Mouse (Mus musculus) frontal cortex, adult 2 months (tissue): ENCODE data around the gene Sod2. TPM values are rescaled to one million over a fixed set of nuclear protein-coding genes. Genes with fewer than 3 reads are reported as not detected.
A peak's percentile ranks its signal among the peaks of the same experiment; 100 is the strongest.
"Not testable (repeated sequence)": the region's sequence is repeated elsewhere in the genome, so short reads cannot be mapped to it uniquely, and the experiment has no call there.

Experiments used
- DNase-seq, 2 experiments: peaks; one replicate each; pipeline ENCODE4 v3.0.0; 2022; ENCODE audit warnings: low spot score in 1 of 2; ENCODE audit errors: extremely low spot score in 1 of 2
- polyA plus RNA-seq: library from polyadenylated mRNA; depleted of rRNA; stranded (reverse); fragments of >200 nt; gene quantifications from 2 replicates; pipeline ENCODE4 v1.2.3, GENCODE M21; 2012; rRNA removed

The Sod2 gene
- polyA plus RNA-seq = 261 and 282 TPM in 2 replicates

DNA sequence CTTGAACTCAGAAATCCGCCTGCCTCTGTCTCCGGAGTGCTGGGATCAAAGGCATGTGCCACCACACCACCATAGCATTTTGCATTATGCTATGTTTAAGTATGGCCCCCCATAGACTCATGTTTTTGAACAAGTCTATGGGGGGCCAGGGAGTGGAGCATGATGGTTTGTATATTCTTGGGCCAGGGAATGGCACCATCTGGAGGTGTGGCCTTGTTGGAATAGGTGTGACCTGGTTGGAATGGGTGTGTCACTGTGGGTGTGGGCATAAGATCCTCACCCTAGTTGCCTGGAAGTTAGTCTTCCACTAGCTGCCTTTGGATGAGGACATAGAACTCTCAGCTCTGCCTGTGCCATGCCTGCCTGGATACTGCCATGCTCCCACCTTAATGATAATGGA is at the start of gene Sod2:
Gene Sod2, plus strand, starts transcription at position 301 of the 400 bp plus-strand sequence.
- not testable (repeated sequence) for DNase-seq

DNA sequence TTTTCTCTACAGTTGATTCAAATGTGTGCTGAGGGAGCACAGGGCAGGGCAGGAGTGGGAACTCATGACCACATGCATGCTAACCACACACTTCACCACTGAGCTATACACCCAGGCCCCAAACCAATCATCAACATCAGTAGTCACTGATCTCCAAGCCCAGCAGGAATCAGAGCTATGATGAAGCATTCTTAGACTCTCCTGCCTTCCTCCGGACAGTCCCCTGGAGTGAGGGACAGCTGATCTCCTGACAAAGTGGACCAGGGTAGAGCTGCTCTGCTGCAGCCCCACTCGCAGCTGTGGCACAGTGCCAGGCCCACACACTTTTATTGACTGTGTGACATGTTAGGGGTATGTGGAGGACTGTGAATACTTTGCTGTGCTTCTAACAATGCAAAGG is 47.3 kb upstream of the Sod2 start:
- DNase-seq = not testable (repeated sequence)

DNA sequence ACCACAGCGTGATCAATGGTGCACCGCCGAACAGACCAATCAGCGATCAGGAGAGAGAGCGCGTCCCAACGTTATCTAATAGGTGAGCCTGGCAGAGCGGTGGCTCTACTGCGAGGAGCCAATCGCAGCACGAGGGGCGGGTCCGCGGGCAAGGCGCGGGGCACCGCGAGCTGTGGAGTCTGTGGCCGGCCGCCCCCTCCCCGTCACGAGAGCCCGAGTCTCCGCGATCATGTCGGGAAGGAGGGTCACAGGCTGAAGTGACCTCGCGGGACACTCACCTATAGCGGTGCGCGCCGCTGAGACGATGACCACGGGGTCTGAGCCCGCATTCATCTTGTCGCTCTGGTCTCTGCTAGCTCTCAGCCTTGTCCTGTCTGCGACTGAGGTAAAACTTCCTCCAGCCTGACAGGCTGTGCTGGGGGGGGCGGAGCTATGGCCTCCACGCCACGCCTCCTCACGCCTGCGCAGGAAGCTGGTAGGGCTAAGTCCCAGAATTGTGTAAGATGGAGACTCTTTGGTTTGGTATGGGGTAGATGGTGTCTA is 46.2 kb upstream of the Sod2 start, which contains the start of gene Acat2:
Gene Acat2, minus strand, starts transcription at position 417 of the 543 bp plus-strand sequence.
- peak; percentile 90 to 95 for DNase-seq

DNA sequence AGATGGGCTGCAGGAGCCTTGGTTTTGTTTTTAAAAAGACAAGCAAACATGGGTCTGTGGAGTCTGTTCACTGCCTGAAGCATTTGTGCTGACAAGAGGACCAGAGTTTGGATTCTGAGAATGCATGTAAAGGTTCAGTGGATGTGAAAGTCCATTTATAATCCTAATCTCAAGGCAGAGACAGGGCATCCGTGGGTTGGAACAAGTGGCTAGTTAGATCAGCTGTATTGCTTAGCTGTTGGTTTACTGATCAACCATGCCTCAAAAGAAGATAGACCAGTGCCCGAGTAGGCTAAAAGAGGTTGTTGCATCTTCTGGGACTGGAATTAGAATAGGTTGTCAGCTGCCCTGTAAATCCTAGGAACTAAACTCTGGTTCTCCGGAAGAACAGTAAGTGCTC is 43.2 kb upstream of the Sod2 start:
- no peak for DNase-seq

DNA sequence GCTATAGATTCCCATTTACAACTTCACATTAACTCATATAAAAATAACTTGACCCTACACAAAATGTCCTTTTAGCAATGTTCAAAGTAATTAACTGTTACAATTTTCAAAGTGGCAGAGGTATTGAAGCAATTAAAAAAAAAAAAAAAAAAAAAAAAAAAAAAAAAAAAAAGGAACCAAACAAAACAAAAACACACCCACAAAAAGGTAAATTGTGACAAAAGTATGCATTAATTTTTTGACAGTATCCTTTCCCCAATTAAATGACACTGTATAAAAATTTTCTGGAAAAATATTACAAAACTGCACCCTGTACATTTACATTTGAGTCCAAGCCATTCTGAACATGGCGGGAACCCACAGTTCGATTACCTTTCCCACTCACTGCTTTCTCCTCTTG is 39.5 kb upstream of the Sod2 start:
- no peak for DNase-seq

DNA sequence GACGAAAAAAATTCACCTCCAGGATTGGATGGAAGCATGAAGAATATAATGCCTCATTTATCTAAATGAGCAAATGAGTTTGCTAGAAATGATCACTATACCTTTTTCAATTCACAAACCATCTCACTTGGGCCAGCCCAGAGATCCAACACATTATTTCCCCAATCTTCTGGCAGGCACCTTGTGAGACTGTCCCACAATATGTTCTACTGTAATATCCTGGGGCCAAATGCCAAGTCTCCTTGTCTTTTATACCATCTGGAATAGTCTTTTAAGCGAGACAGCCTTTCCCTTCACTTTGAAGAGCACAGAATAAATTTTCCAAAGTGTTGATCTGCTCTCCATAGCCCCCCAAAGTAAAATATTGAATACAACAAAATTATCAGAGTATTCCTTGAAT is 32.8 kb upstream of the Sod2 start:
- DNase-seq = no peak

DNA sequence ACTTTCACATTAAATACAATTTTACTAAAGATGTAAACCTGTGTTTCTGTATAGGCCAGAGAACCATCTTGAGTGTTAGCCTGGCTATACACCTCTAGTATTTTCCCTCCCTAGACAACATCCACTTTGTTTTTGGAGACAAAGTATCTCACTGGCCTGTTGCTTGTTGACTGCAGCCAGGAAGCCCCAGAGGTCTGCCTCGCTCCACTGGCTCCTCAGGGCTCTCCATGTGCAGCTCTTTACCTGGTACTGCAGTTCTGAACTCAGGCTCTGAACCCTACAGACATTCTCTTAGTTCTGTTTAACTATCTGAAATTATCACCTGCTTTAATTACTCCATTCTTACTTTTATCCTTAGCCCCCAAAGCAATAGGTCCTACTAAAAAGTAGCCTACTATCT is 28.1 kb upstream of the Sod2 start:
- DNase-seq = no peak

DNA sequence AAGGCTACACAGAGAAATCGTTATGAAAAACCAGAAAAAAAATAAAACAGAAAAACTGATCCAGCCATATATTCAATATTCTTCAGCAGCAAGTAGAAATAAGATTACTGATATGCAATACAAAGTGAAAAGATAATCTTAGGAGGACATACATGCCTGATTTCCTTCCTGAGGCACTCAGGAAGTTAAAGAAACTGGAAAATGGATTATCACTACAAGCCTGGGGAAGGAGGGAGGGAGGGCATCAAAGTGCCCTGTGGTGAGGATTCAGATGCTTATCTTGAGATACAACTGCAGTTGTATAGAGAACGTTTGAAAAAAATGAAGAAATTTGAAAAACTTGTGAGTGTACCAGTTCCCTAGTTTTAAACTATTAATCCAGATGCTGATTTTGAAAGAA is 22.7 kb upstream of the Sod2 start:
- DNase-seq = no peak

DNA sequence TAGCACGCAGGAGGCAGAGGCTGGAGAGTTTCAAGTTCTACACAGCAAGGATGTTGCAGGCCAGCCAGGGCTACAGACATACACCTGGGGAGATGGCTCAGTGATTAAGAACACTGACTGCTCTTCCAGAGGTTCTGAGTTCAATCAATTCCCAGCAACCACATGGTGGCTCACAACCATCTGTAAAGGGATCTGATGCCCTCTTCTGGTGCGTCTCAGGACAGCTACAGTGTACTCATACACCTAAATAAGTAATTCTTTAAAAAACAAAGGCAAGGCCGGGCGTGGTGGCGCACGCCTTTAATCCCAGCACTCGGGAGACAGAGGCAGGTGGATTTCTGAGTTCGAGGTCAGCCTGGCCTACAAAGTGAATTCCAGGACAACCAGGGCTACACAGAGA is 18.6 kb upstream of the Sod2 start:
- not testable (repeated sequence) for DNase-seq

DNA sequence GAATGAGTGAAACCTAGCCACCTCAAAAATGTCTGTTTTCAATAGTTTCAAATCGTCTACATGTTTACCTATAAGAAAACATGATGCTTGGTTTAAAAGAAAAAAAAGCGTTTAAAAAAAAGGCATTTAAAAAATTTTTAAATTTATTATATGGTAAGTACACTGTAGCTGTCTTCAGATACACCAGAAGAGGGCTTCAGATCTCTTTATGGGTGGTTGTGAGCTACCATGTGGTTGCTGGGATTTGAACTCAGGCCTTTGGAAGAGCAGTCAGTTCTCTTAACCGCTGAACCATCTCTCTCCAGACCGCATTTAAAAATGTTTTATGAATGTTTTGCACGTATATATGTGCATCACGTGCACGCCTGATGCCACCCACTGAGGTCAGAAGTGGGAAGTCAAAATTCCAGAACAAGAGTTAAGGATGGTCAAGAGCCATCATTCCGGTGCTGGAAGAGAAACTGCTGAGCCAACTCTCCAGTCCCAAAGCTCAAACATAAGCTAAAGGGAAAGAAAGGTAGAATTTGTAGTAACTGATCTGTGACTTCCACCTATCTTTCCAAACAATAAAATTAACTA is 16.0 kb upstream of the Sod2 start:
- no peak for DNase-seq

DNA sequence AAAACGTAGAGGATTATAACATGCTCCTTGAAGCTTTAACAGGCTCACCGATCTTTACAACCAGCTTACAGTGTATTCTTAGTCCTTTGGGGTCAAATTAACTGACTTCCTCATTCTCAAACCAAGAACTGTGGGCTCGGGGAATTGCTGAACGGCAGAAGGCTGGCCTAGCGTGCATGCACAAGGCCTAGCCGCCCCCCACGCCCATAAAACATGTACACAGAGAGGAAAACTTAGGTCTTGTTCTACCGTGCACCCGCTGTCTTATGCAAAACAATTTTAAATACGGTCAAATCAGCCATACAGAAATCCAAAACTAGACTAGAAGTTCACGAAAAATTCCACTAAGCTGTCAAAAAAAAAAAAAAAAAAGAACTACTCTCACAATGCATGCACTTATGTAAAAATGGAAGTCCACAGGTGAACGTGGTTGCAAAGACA is 15.4 kb upstream of the Sod2 start:
- no peak for DNase-seq

DNA sequence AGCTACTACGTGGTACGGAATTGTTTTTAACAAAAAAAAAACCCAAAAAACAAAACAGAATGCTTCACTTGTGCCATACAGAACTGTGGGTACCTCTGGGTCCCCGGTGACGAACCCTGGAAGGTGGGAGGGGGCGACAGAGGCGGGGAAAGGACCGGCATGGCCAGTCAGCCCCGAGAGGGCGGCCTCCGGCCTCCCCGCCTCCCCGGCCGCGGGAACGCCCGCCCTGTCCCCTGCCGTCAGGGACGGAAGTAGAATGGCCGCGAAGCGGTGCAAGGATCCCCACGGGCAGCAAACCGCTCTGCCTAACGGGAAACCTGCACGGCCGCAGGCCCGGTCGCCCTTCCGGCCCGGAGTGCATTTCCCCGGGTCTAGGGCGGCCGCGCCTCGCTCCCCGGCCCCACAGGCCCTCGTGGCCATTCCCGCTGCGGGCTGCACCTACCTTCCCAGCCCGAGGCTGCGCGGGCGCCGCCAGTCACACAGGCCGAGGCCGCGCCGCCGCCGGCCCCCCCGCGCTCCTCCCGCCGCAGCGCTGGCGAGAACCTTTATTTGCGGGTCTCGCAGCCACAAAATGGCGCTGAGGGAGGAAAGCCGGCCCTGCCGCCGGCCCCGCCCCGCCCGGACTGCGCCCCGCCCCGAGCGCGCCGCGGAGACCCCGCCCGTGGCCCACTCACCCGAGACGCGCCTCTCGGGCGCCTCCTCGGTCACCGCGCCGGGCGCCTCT is 14.8 kb upstream of the Sod2 start:
- peak; percentile 65 to 81 for DNase-seq

DNA sequence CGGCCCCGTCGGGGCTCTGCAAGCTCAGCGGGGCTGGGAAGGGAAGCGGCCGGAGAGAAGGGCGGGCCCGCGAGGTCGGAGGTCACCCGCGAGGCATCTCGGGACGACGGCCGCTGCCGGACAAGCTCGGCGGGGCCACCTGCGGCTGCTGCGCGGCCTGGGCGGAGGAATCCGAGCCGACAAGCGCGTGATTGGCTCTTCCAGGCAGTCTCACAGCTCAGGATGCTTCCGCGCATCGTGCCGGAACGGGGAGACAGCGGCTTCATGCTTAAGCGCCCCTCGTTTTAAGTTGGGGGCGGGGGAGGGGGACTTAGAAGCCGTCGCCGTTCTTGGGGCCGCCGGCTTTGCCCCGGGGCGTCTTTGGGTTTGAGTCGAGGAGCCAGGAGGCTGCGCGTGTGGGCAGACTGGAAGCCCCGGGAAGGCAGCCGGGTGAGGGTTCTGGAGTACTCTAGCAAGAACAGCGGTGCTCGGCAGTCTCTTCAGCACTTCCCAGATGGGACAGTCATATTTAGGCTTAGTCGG is 14.1 kb upstream of the Sod2 start:
- DNase-seq = peak; percentile 89 to 94

DNA sequence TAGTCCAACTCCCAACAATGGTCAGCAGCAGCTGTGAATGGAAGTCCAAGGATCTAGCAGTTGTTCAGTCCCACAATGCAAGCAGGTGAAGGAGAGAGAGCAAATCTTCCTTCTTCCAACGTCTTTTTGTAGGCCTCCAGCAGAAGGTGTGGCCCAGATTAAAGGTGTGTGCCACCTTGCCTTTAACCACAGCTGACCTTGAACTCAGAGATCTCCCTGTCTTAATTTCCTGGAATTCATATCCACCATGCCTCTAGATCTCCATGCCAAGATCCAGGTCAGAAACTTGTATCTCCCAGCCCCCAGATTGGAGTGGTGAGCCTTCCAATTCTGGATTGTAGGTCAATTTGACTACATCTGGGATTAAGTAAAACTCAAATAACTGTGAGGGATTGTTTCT is 12.6 kb upstream of the Sod2 start, which contains the start of gene Wtap:
Gene Wtap, minus strand, starts transcription at position 101 of the 400 bp plus-strand sequence.
- no peak for DNase-seq

DNA sequence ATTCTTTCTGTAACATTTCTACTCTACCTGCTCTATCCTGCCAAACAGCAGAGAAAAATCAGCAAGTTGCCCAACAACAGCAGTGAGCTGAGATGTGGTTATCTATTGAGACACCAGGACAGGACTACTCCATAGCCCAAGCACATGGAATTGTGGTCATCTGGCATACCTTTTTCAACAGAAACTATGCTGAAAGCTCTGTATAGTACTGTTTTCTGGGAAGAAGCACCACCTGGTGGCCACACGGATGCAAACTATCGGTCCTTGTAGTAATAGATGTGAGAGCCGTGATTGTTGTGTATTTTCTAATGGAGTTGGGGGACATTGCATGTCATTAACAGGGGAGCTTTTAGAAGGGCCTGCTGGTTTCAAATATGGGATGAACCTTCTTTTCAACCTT is 10.3 kb upstream of the Sod2 start:
- DNase-seq = peak in 1 of 2 experiments; percentile 77

DNA sequence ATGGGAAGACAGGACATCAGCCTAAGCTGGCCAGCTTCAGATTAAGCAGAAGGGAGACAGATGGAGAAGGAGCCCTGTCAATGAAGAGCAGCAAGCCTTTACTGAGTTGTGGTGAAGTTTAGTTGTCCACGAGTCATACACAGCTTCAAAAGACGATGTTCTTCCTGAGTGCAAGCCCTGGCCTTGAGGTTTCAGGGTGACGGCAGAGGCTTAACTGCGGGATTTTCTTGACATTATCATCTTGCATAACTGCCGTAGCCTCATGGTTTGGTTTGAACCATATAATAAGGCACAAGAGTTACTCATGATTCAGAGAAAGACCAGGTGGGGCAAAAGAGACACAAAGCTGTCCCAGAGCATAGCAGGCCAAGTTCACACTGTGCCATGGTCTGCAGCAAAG is 8.8 kb upstream of the Sod2 start:
- DNase-seq = no peak

DNA sequence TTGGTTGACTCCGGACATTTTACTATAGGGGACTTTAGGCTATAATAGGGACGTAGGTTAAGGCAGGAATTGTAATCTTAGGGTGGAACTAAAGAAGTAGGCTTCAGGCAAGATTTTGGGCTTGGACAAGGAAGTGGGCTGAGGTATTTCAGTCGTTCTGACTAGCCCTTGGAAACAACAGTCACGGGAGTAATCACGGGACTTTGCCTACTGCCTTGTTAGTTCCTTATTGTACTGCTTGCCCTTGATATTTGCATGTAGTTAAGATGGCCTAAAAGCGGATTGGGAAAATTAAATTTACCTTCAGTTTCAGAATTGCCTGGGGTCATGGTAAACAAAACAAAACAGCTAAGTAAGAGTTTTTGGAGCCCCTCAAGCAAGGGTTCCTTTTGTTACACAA is 7.6 kb upstream of the Sod2 start:
- DNase-seq = no peak

DNA sequence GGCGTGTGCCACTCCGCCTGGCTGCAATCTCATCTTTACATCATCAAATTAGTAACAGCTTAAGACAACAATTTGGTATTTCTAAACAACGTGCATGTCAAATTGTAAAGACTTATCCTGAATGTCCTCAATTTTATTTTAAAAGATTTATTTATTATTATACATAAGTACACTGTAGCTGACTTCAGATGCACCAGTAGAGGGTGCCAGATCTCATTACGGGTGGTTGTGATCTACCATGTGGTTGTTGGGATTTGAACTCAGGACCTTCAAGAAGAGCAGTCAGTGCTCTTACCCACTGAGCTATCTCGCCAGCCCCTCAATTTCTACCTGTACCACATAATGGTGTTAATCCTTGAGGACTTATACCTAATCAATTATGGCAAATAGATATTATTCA is 4.4 kb upstream of the Sod2 start:
- not testable (repeated sequence) for DNase-seq

DNA sequence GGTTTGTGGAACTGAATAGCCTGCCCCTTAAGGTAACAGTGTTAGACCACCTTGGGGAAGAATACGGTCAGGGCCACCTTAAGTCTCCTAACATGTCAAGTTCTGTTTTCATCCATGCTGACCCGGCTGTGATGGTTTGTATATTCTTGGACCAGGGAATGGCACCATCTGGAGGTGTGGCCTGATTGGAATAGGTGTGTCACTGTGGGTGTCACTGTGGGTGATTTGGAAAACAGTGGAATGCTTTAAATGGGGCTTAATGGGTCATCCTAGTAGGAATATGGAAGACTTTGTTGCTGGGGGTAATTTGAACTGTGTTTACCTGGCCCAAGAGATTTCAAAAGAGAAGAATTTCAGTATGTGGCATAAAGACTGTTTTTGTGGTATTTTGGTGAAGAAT is 2.2 kb upstream of the Sod2 start:
- DNase-seq = not testable (repeated sequence)

DNA sequence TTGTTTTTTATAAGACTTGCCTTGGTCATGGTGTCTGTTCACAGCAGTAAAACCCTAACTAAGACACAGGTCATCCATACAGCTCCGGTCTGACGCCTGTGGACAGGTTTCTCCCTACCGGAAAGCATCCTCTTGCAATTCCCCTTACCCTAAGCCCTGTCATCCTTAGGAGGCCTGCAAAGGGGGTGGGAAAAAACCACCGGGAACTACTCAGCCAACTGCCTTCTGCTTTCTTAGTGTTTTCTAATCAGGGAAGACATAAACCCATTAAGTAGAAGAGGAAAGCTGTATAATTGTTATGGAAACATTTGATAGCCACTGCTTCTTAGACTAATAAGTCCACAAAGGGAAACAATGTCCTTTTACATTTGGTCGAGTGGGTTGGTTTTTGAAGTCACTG is 338 bp downstream of the Sod2 start:
- DNase-seq = no peak

DNA sequence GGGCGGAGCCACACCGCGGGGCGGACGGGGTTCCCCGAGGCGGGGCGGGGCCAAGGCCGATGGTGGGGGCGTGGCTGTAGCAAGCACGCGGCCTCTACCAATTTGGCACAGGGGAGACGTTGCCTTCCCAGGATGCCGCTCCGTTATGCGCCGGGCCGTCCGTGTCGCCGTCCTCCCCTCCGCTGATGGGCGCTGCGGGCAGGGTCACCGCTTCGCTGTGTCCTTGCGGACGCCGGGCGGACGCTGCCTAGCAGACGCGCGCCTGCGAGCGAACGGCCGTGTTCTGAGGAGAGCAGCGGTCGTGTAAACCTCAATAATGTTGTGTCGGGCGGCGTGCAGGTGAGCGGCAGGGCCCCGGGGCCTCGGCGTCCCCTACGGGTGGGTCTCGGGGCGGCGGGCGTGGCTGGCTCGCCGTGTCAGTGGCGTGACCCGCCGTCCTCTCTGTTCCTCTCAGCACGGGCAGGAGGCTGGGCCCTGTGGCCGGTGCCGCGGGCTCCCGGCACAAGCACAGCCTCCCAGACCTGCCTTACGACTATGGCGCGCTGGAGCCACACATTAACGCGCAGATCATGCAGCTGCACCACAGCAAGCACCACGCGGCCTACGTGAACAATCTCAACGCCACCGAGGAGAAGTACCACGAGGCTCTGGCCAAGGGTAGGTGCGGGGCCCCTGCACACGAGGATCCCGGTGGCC is 1.2 kb downstream of the Sod2 start:
- DNase-seq = peak; percentile 94 to 98
